Comparison of ENCODE assay signal across 24 mouse cellular contexts in the genomic region with DNA sequence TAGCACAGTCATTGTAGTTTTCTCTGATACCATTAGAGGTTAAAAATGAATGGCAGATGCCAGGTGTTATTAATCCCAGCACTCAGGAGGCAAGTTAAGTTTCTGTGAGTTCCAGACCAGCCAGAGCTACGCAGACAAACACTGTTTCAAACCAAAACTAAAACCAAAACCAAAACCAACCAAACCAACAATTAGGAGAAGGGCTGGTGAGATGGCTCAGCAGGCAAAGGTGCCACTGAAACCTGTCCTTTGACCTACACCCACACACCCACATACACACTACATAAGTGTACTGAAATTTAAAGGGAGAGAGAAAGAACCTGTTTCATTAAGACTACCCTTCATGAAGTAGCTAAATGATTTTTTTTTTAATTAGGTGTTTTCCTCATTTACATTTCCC.
"Had no signal": no experiment of that assay in that cellular context is flagged by ENCODE, and none has a peak within 500 bp of the region (broad histone marks: within the 10 kb centered on the region; RNA-seq: fewer than 3 reads in every experiment).

No protein-coding gene starts in this region.

- H3K9me3 ChIP-seq: kidney, embryonic 15.5 days; limb, embryonic 10.5 days; limb, embryonic 13.5 days; liver, embryonic 12.5 days; liver, embryonic 15.5 days; lung, embryonic 15.5 days; megakaryocyte, embryonic 14.5 days; midbrain, embryonic 10.5 days; midbrain, embryonic 13.5 days; neural tube, embryonic 12.5 days; neural tube, embryonic 15.5 days; stomach, embryonic 15.5 days had no signal

- DNase-seq: kidney, adult 2 months; kidney, postnatal 10 days; kidney, postnatal 36 days; layer of hippocampus, postnatal 36 days; liver; lung, adult 18-20 months; lung, postnatal 10 days; lung, postnatal 36 days; right cerebral cortex, adult 18-20 months; right cerebral cortex, postnatal 14 days; thymus, postnatal 25 days had no signal

- H3K4me3 ChIP-seq: kidney, embryonic 15.5 days; limb, embryonic 10.5 days; limb, embryonic 13.5 days; liver, embryonic 12.5 days; liver, embryonic 15.5 days; lung, embryonic 15.5 days; megakaryocyte, embryonic 14.5 days; midbrain, embryonic 10.5 days; midbrain, embryonic 13.5 days; neural tube, embryonic 12.5 days; neural tube, embryonic 15.5 days; stomach, embryonic 15.5 days had no signal

- H3K27ac ChIP-seq: kidney, embryonic 15.5 days; limb, embryonic 10.5 days; limb, embryonic 13.5 days; liver, embryonic 12.5 days; liver, embryonic 15.5 days; lung, embryonic 15.5 days; midbrain, embryonic 10.5 days; midbrain, embryonic 13.5 days; neural tube, embryonic 12.5 days; neural tube, embryonic 15.5 days; stomach, embryonic 15.5 days had no signal

- H3K4me1 ChIP-seq: kidney, embryonic 15.5 days; limb, embryonic 10.5 days; limb, embryonic 13.5 days; liver, embryonic 12.5 days; liver, embryonic 15.5 days; lung, embryonic 15.5 days; midbrain, embryonic 10.5 days; midbrain, embryonic 13.5 days; neural tube, embryonic 12.5 days; neural tube, embryonic 15.5 days; stomach, embryonic 15.5 days had no signal

- H3K27me3 ChIP-seq: kidney, embryonic 15.5 days; limb, embryonic 13.5 days; liver, embryonic 12.5 days; liver, embryonic 15.5 days; lung, embryonic 15.5 days; megakaryocyte, embryonic 14.5 days; midbrain, embryonic 13.5 days; neural tube, embryonic 12.5 days; neural tube, embryonic 15.5 days; stomach, embryonic 15.5 days had no signal

- ATAC-seq: intestine, postnatal 0 days; liver, embryonic 12.5 days; midbrain, embryonic 13.5 days had no signal
